Mouse (Mus musculus): ENCODE results near the gene Vps35l.

DNA sequence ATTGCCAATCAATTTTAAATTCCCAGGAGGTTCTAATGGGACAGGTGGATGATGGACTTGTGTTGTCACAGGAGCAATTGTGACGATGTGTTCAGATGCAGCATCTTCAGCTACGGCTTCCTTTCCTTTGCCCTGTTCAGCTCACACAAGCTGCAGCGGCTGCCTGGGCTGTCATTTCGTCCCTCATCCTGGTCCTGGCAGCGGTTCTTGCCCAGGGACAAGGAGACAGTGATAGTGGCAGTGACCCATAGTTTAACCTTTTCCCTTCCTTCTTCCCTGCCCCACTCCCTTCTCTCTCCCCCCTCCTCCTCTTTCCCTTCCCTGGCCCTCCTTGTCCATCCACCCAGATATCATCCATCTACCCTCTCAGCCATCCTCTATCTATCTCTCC lies 26.8 kb downstream of the Vps35l start:
- no peak for TF ChIP-seq GATA1 (IDR thresholded peaks at IDR 0.05; ENCODE audit: low read length)
- TF ChIP-seq TAL1 (IDR thresholded peaks at IDR 0.05; ENCODE audit: low read length): no peak

Measured in erythroblast, embryonic 14.5 days (primary cell).